Mouse (Mus musculus): ENCODE data around the gene Fam71a. TPM values are rescaled to one million over a fixed set of nuclear protein-coding genes. Genes with fewer than 3 reads are reported as not detected.

Fam71a gene
- total and polyA plus RNA-seq, 3 experiments, result not detected

- peak overlapping the region in 1 of 3 experiments; percentile 9 for H3K4me3 ChIP-seq (replicated peaks in 1 of 3; ENCODE audit: low read depth in 2 of 3, low read length in 2 of 3, poor library complexity in 1 of 3)
- H3K79me2 ChIP-seq (replicated peaks; ENCODE audit: control insufficient read depth, extremely low read depth, insufficient read depth, poor library complexity, severe bottlenecking), result no peaks in the 10 kb centered on the region
- no peaks in the 10 kb centered on the region for H3K9me3 ChIP-seq (replicated peaks; ENCODE audit: low read length)
- dilution Hi-C loops (cut with MboI; ENCODE audit: extremely low pct_ligation_motif_present, extremely low pct_unique_long_range_greater_than_20kb, low sequenced_read_pairs), result no loop called here
- peak overlapping the region; percentile 50; the same call in 1 of the 2 replicates for H3K4me2 ChIP-seq (ENCODE audit: insufficient read depth, low read depth, poor library complexity, severe bottlenecking)
- no peaks in the 10 kb centered on the region for H3K36me3 ChIP-seq (replicated peaks in 1 of 2; ENCODE audit: control insufficient read depth in 1 of 2, insufficient read depth in 1 of 2, low read length in 1 of 2)
- in situ Hi-C loops (cut with MboI; ENCODE audit: low pct_ligation_motif_present, low pct_unique_long_range_greater_than_20kb, low sequenced_read_pairs), result loop anchor here (25.0 kb wide), 1 partner anchor 697 kb away; the partner anchor contains the start of gene Nek2
- peak overlapping the region; percentile 47 for H3K27ac ChIP-seq (ENCODE audit: insufficient read depth, low read depth)
- no peaks in the 10 kb centered on the region for H3K27me3 ChIP-seq (replicated peaks)
- DNase-seq (ENCODE audit: extremely low read depth), result no peak
- TF ChIP-seq RAD21 (IDR thresholded peaks at IDR 0.05; ENCODE audit: low read depth, low read length), result no peak
- TF ChIP-seq NELFE (IDR thresholded peaks at IDR 0.05; ENCODE audit: low read depth, low read length), result no peak
- TF ChIP-seq ELF1 (IDR thresholded peaks at IDR 0.05; ENCODE audit: low read depth, low read length), result no peak
- no peak for TF ChIP-seq BHLHE40 (IDR thresholded peaks at IDR 0.05; ENCODE audit: low read depth, low read length)
- TF ChIP-seq IRF4 (IDR thresholded peaks at IDR 0.05; ENCODE audit: low read depth, low read length), result peak; percentile 61; the same call in 1 of the 2 replicates
- no peak for TF ChIP-seq USF2 (conservative IDR thresholded peaks at IDR 0.05; ENCODE audit: low read depth, low read length)
- no peak for TF ChIP-seq GABPA (IDR thresholded peaks at IDR 0.05; ENCODE audit: insufficient replicate concordance, low read depth, low read length)
- TF ChIP-seq ETS1 (conservative IDR thresholded peaks at IDR 0.05; ENCODE audit: low read depth, low read length), result no peak
- TF ChIP-seq TBP (conservative IDR thresholded peaks at IDR 0.05; ENCODE audit: low read depth, low read length), result no peak
- TF ChIP-seq MYC (IDR thresholded peaks at IDR 0.05; ENCODE audit: low read depth, low read length), result no peak
- TF ChIP-seq EP300 (IDR thresholded peaks at IDR 0.05; ENCODE audit: low read length), result peak; percentile 38
- TF ChIP-seq MXI1 (IDR thresholded peaks at IDR 0.05; ENCODE audit: low read depth, low read length), result no peak
- TF ChIP-seq JUND (conservative IDR thresholded peaks at IDR 0.05; ENCODE audit: low read depth, low read length), result no peak
- H3K9ac ChIP-seq (ENCODE audit: insufficient read depth, low read depth), result no peak overlapping the region
- peaks cover 35 to 71% of the 10 kb centered on the region in 2 experiments for H3K4me1 ChIP-seq (ENCODE audit: control insufficient read depth in 1 of 2, insufficient read depth in 2 of 2)
These were observed 48.9 kb downstream of the Fam71a start for GRCm38 (mm10) chr1:191115514-191116238.

- Histone ChIP-seq H3K4me1 (ENCODE audit: control insufficient read depth in 1 of 2, insufficient read depth in 2 of 2) (peaks cover 39 to 78% of the 10 kb centered on the region in 2 experiments), H3K27me3 (replicated peaks) (no peaks in the 10 kb centered on the region), H3K9ac (ENCODE audit: insufficient read depth, low read depth) (peak overlapping the region; percentile 11; the same call in 1 of the 2 replicates), H3K79me2 (replicated peaks; ENCODE audit: control insufficient read depth, extremely low read depth, insufficient read depth, poor library complexity, severe bottlenecking) (no peaks in the 10 kb centered on the region), H3K4me2 (ENCODE audit: insufficient read depth, low read depth, poor library complexity, severe bottlenecking) (peak overlapping the region; percentile 24), H3K27ac (ENCODE audit: insufficient read depth, low read depth) (peak overlapping the region; percentile 47), H3K36me3 (replicated peaks in 1 of 2; ENCODE audit: control insufficient read depth in 1 of 2, insufficient read depth in 1 of 2, low read length in 1 of 2) (peaks cover 0 to 2% of the 10 kb centered on the region in 2 experiments), H3K4me3 (replicated peaks in 1 of 3; ENCODE audit: low read depth in 2 of 3, low read length in 2 of 3, poor library complexity in 1 of 3) (peak overlapping the region in 1 of 3 experiments; percentile 9), H3K9me3 (replicated peaks; ENCODE audit: low read length) (no peaks in the 10 kb centered on the region)
- dilution Hi-C loops (cut with MboI; ENCODE audit: extremely low pct_ligation_motif_present, extremely low pct_unique_long_range_greater_than_20kb, low sequenced_read_pairs), result no loop called here
- DNase-seq (ENCODE audit: extremely low read depth), result peak; percentile 90
- in situ Hi-C loops (cut with MboI; ENCODE audit: low pct_ligation_motif_present, low pct_unique_long_range_greater_than_20kb, low sequenced_read_pairs), result loop anchor here (25.0 kb wide), 1 partner anchor 697 kb away; the partner anchor contains the start of gene Nek2
- TF ChIP-seq E2F4 (IDR thresholded peaks at IDR 0.05; ENCODE audit: insufficient replicate concordance, low read depth, low read length) (no peak), UBTF (IDR thresholded peaks at IDR 0.05; ENCODE audit: low read depth, low read length) (no peak), MAFK (IDR thresholded peaks at IDR 0.05; ENCODE audit: insufficient replicate concordance, low read length) (no peak), TCF12 (IDR thresholded peaks at IDR 0.05; ENCODE audit: low read depth, low read length) (peak; percentile 70), GABPA (IDR thresholded peaks at IDR 0.05; ENCODE audit: insufficient replicate concordance, low read depth, low read length) (no peak), ETS1 (conservative IDR thresholded peaks at IDR 0.05; ENCODE audit: low read depth, low read length) (peak; percentile 73), RCOR1 (conservative IDR thresholded peaks at IDR 0.05; ENCODE audit: low read depth, low read length) (peak; percentile 54; the same call in 1 of the 2 replicates), POLR2A (IDR thresholded peaks at IDR 0.05; ENCODE audit: low read depth, low read length) (no peak), USF2 (conservative IDR thresholded peaks at IDR 0.05; ENCODE audit: low read depth, low read length) (no peak), MYC (IDR thresholded peaks at IDR 0.05; ENCODE audit: low read depth, low read length) (peak; percentile 72; the same call in 1 of the 2 replicates), CHD2 (IDR thresholded peaks at IDR 0.05; ENCODE audit: low read length) (peak; percentile 95), POLR2AphosphoS2 (IDR thresholded peaks at IDR 0.05; ENCODE audit: low read depth, low read length) (no peak), RAD21 (IDR thresholded peaks at IDR 0.05; ENCODE audit: low read depth, low read length) (peak; percentile 3), ZC3H11A (IDR thresholded peaks at IDR 0.05; ENCODE audit: low read depth, low read length) (no peak), ZMIZ1 (IDR thresholded peaks at IDR 0.05; ENCODE audit: low read depth, low read length) (no peak), USF1 (IDR thresholded peaks at IDR 0.05; ENCODE audit: low read depth, low read length) (no peak), MAZ (IDR thresholded peaks at IDR 0.05; ENCODE audit: low read depth, low read length) (no peak), MAX (IDR thresholded peaks at IDR 0.05; ENCODE audit: low read length) (peak; percentile 44; the same call in 1 of the 2 replicates), ELF1 (IDR thresholded peaks at IDR 0.05; ENCODE audit: low read depth, low read length) (peak; percentile 75), JUND (conservative IDR thresholded peaks at IDR 0.05; ENCODE audit: low read depth, low read length) (no peak; the same call in 1 of the 2 replicates), CTCF (conservative IDR thresholded peaks at IDR 0.05 in 1 of 2, IDR thresholded peaks at IDR 0.05 in 1 of 2; ENCODE audit: low read depth in 2 of 2, low read length in 2 of 2) (no peak), NRF1 (IDR thresholded peaks at IDR 0.05; ENCODE audit: low read depth, low read length) (no peak), BHLHE40 (IDR thresholded peaks at IDR 0.05; ENCODE audit: low read depth, low read length) (peak; percentile 73), SMC3 (IDR thresholded peaks at IDR 0.05; ENCODE audit: low read depth, low read length) (no peak), ZNF384 (IDR thresholded peaks at IDR 0.05; ENCODE audit: low read depth, low read length) (no peak)
These were observed 49.7 kb downstream of the Fam71a start for GRCm38 (mm10) chr1:191114868-191115267.

Data from CH12.LX (cell line).